1 mouse cellular context compared by ENCODE assay signal in the genomic region with DNA sequence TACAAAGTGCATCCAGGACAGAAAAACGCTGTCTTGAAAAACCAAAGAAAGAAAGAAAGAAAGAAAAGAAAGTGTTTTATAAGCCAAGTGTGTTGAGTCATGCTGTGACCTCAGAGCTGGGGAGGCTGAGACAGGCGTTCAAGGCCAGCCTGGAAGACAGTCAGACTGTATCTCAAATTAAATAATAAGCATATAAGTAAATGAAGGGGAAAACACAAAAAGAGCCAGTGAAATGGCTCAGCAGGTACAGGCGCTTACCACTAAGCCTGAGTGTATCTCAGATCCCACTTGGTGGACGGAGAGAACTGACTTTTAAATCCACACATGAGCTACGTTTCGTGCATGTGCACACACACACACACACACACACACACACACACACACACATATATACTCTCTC.
TF ChIP-seq lines count a peak whose summit lies in the region.

No protein-coding gene starts in this region.

TF ChIP-seq in myocyte, 11 proteins besides CTCF, POLR2A, EP300 and RAD21:
- TF ChIP-seq TCF12 (IDR thresholded peaks at IDR 0.05; ENCODE audit: insufficient read depth, poor library complexity, severe bottlenecking) (no peak), MYOG (IDR thresholded peaks at IDR 0.05; ENCODE audit: control insufficient read depth in 1 of 3, insufficient read depth in 1 of 3, insufficient read length in 2 of 3, low read depth in 2 of 3) (no peak), SRF (IDR thresholded peaks at IDR 0.05; ENCODE audit: control insufficient read depth, insufficient read length, low read depth) (no peak), POLR2AphosphoS2 (IDR thresholded peaks at IDR 0.05; ENCODE audit: insufficient read length, low read depth) (no peak), TCF3 (IDR thresholded peaks at IDR 0.05; ENCODE audit: insufficient read length, low read depth) (no peak), MAX (IDR thresholded peaks at IDR 0.05; ENCODE audit: low read depth) (no peak), REST (IDR thresholded peaks at IDR 0.05; ENCODE audit: insufficient read depth, insufficient read length) (no peak), MYOD1 (IDR thresholded peaks at IDR 0.05; ENCODE audit: control insufficient read depth in 1 of 3, insufficient read length in 2 of 3, low read depth in 2 of 3) (no peak), E2F4 (IDR thresholded peaks at IDR 0.05; ENCODE audit: insufficient read depth) (no peak), CEBPB (IDR thresholded peaks at IDR 0.05; ENCODE audit: insufficient read depth, poor library complexity, severe bottlenecking) (no peak), USF1 (IDR thresholded peaks at IDR 0.05; ENCODE audit: low read depth) (no peak)
